Mouse (Mus musculus): ENCODE measurements around the gene Atrx. TPM values are rescaled to one million over a fixed set of nuclear protein-coding genes. Genes with fewer than 3 reads are reported as not detected.
"Not testable (repeated sequence)": the region's sequence is repeated elsewhere in the genome, so short reads cannot be mapped to it uniquely, and the experiment has no call there.

Gene Atrx
- polyA plus RNA-seq, 1 experiment from 2014 or later: 250 TPM

DNA sequence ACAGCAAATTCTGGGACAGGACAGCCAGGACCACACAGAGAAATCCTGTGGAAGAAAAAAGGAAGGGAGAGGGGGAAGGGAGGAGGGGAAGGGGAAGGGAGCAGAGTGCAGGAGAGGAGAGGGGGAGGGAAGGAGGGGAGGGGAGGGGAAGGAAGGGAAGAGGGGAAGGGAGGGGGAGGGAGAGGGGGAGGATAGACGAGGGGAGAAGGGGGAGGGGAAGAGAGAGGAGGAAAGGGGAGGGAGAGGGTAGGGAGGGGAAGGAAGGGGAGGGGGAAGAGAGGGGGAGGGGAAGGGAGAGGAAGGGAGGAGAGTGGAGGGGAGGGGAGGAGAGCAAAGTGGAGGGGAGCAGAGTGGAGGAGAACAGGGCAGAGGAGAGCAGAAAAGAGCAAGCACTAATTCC, 5.3 kb downstream of the Atrx start:
- Histone ChIP-seq H3K9ac (no peak overlapping the region), H3K27me3 (no peaks in the 10 kb centered on the region), H3K4me3 (no peak overlapping the region), H3K4me1 (peaks cover 10% of the 10 kb centered on the region; the same call in 1 of the 2 replicates), H3K9me3 (no peaks in the 10 kb centered on the region; the same call in 1 of the 2 replicates), H3K4me2 (replicated peaks) (no peak overlapping the region), H3K36me3 (no peaks in the 10 kb centered on the region), H3K27ac (no peak overlapping the region)
- no peak for ATAC-seq (ENCODE audit: low FRiP score, low read depth)
- WGBS: no CpG with 5 or more reads among the region's 1 CpGs

DNA sequence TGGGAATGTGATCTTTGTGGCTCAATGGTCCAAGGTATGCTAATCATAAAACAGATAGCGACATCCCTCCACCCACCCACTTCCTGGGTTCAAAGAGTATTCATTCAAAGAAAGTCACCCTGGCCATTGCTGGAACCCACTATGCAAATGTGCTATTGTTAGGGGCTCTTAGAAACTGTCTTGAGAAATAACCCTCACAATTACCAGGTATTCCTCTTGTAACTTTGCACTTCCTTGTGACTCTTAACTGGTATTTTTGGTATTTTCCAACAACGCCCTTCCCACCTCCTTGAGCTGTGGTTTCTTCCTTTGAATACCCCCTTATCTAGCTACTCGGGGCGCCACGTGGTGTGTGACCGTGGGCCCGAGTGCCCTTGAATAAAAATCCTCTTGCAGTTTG, 6.2 kb downstream of the Atrx start:
- not testable (repeated sequence) for H3K27me3 ChIP-seq; H3K9ac ChIP-seq; H3K27ac ChIP-seq; H3K4me3 ChIP-seq; ATAC-seq (ENCODE audit: low FRiP score, low read depth); H3K4me2 ChIP-seq (replicated peaks); H3K9me3 ChIP-seq; H3K36me3 ChIP-seq; H3K4me1 ChIP-seq
- WGBS: 86% methylated on average over 7 of the region's 7 CpGs

DNA sequence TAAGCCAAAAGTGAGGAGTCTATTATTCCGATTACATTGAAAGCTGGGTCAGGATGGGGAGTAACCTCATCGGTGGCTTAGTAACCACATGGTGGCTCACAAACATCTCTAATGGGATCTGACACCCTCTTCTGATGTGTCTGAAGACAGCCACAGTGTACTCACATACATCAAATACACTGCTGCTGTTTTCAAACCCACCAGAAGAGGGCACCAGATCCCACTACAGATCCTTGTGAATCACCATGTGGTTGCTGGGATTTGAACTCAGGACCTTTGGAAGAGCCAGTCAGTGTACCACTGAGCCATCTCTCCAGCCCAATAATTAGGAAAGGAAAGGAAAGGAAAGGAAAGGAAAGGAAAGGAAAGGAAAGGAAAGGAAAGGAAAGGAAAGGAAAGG, 7.8 kb downstream of the Atrx start:
- Histone ChIP-seq H3K27me3 (no peaks in the 10 kb centered on the region), H3K4me1 (peaks cover 2% of the 10 kb centered on the region; the same call in 1 of the 2 replicates), H3K36me3 (no peaks in the 10 kb centered on the region), H3K4me2 (replicated peaks) (no peak overlapping the region), H3K9me3 (no peaks in the 10 kb centered on the region; the same call in 1 of the 2 replicates), H3K4me3 (no peak overlapping the region), H3K9ac (no peak overlapping the region), H3K27ac (no peak overlapping the region)
- no peak for ATAC-seq (ENCODE audit: low FRiP score, low read depth)
- WGBS: 82% methylated on average over 2 of the region's 2 CpGs

DNA sequence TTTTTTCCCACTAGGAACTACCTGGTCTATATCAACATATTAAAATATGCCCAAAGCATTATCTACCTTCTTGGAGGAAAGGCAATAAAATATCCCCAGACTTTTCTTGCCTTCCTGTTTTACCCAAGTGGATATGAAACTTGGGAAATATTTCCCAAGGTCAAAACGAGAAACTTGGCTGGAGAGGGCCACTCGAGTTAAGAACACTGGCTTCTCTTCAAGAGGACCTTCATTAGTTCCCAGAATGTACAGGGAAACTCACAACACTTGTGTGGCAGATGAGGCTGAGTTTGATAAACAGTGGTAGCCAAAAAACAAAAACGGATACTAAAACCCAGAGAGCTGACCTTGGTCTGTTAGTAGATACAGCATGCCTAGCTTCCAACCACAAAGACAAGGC, 17.5 kb downstream of the Atrx start:
- Histone ChIP-seq H3K27me3 (no peaks in the 10 kb centered on the region), H3K9ac (no peak overlapping the region), H3K9me3 (no peaks in the 10 kb centered on the region), H3K27ac (no peak overlapping the region), H3K4me3 (no peak overlapping the region), H3K4me1 (no peaks in the 10 kb centered on the region), H3K36me3 (no peaks in the 10 kb centered on the region), H3K4me2 (replicated peaks) (no peak overlapping the region)
- no peak for ATAC-seq (ENCODE audit: low FRiP score, low read depth)
- 67% methylated on average over 3 of the region's 3 CpGs for WGBS

DNA sequence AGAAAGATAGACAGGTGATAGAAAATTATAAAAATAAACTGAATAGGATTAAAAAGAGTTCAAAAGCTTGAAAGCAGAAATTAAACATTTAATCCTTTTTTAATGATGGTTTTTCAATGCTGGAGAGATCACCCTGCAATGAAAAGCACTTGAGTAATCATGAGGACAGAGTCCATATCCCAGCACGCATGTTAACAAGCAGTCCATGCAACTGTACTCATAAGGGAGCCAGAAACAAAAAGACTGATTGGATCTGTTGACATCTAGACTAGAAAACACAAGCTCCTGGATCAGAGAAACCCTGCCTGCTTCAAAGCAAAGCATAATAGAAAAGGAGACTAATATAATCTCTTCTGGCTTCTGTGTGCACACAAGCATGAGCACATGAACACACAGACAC, 27.6 kb downstream of the Atrx start:
- peaks cover 6% of the 10 kb centered on the region for H3K36me3 ChIP-seq
- no peak overlapping the region for H3K27ac ChIP-seq
- 88% methylated on average over 1 of the region's 1 CpGs for WGBS
- no peaks in the 10 kb centered on the region for H3K9me3 ChIP-seq
- no peak overlapping the region for H3K9ac ChIP-seq
- no peak overlapping the region for H3K4me3 ChIP-seq
- H3K4me1 ChIP-seq: no peaks in the 10 kb centered on the region
- H3K27me3 ChIP-seq: no peaks in the 10 kb centered on the region
- no peak overlapping the region for H3K4me2 ChIP-seq (replicated peaks)
- ATAC-seq (ENCODE audit: low FRiP score, low read depth): no peak

DNA sequence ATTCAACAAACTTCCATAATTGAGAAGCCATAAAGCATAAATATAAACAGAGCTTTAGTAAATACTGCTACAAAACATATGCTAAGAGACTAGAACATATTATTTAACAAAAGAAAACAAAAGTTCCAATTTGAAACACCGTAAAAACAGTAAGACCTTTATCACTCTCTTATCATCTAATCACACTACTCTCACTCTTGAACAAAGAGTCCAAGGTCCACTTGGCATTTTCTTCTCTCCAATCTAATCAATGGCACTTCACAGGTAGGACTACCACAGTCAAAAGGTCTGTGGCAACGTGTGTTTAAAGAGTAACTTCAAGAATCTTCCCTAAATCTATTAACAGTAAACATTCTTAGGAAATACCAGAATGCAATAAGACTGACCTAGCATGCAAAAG, 42.3 kb downstream of the Atrx start:
- 87% methylated on average over 2 of the region's 2 CpGs for WGBS
- no peaks in the 10 kb centered on the region for H3K9me3 ChIP-seq
- H3K4me1 ChIP-seq: no peaks in the 10 kb centered on the region
- no peak overlapping the region for H3K4me2 ChIP-seq (replicated peaks)
- no peaks in the 10 kb centered on the region for H3K36me3 ChIP-seq
- H3K27me3 ChIP-seq: no peaks in the 10 kb centered on the region
- no peak for ATAC-seq (ENCODE audit: low FRiP score, low read depth)
- no peak overlapping the region for H3K9ac ChIP-seq
- H3K4me3 ChIP-seq: no peak overlapping the region
- no peak overlapping the region for H3K27ac ChIP-seq

DNA sequence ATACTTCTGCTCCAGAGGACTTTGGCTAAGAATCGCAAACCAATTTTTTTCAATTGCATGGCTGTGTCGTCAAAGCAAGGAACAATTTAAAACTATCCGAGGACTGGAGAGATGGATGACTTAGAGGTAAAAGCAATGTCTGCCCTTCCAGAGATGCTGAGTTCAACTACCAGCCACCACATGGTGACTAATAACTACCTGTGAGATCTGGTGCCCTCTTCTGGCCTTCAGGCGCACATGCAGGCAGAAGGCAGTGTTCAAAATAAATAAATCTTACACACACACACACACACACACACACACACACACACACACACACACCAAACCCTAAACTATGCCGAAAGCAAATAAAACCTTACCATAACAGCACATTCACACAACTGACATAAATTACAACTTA, 64.8 kb downstream of the Atrx start:
- peaks cover 8% of the 10 kb centered on the region for H3K36me3 ChIP-seq
- no peaks in the 10 kb centered on the region for H3K9me3 ChIP-seq
- ATAC-seq (ENCODE audit: low FRiP score, low read depth): no peak
- no peak overlapping the region for H3K4me3 ChIP-seq
- no peaks in the 10 kb centered on the region for H3K4me1 ChIP-seq
- no peak overlapping the region for H3K4me2 ChIP-seq (replicated peaks)
- H3K9ac ChIP-seq: no peak overlapping the region
- no peaks in the 10 kb centered on the region for H3K27me3 ChIP-seq
- H3K27ac ChIP-seq: no peak overlapping the region
- WGBS: 80% methylated on average over 5 of the region's 5 CpGs

DNA sequence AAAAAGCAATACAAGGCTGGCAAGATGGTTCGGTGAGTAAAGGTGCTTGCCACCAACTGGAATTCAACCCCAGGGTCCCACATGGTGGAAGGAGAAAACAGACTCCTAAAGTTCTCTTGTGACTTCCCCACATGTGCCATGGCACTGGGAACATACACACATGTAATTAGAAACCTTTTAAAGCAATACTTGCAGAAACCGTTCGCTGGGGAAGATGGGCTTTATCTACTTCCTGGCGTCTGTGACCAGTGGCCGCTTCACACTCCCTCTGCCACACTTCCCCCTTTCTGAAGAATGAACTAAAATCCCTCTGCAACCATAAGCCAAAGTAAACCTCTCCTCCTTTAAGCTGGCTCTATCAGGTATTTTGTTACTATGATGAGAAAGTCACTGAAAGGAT, 104.7 kb downstream of the Atrx start:
- Histone ChIP-seq H3K4me2 (replicated peaks) (no peak overlapping the region), H3K9me3 (no peaks in the 10 kb centered on the region), H3K27me3 (peaks cover 6% of the 10 kb centered on the region; the same call in 1 of the 2 replicates), H3K27ac (no peak overlapping the region), H3K9ac (no peak overlapping the region), H3K4me1 (no peaks in the 10 kb centered on the region), H3K36me3 (peaks cover 17% of the 10 kb centered on the region), H3K4me3 (no peak overlapping the region)
- ATAC-seq (ENCODE audit: low FRiP score, low read depth): no peak
- 83% methylated on average over 5 of the region's 5 CpGs for WGBS

DNA sequence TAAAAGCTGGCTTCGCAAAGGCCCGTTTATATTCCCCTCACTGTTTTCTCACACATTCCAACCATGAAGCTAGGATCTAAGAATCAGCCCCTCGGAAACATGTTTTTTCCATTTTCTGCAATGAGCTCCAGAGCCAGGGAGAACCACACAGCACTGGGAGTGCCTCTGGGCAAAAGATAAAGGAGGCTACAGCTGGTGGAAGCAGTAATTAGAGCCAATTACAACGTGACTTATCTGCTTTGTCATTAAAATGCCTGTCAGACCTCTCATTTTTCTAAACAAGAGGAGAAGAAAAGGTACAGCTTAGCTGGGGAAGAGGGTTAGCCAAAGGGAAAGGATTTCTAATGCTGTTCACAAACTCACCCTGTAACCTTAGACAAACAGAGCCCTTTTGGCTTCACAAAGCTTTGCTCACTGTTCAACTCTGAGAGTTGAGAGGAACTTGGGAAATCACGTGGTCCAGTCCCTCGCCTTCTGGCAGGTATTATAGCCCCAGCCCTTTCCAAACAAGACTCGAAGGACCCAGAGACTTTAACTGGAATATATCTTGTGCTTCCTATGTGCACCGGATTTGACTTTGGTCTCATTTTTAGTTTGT, 134.3 kb downstream of the Atrx start:
- Histone ChIP-seq H3K9ac (no peak overlapping the region), H3K4me2 (replicated peaks) (no peak overlapping the region), H3K27me3 (peaks cover 16% of the 10 kb centered on the region; the same call in 1 of the 2 replicates), H3K27ac (no peak overlapping the region), H3K4me1 (no peaks in the 10 kb centered on the region), H3K9me3 (no peaks in the 10 kb centered on the region), H3K4me3 (no peak overlapping the region), H3K36me3 (peaks cover 5% of the 10 kb centered on the region; the same call in 1 of the 2 replicates)
- peak; percentile 51; the same call in 1 of the 2 replicates for ATAC-seq (ENCODE audit: low FRiP score, low read depth)
- 48% methylated on average over 8 of the region's 8 CpGs for WGBS

DNA sequence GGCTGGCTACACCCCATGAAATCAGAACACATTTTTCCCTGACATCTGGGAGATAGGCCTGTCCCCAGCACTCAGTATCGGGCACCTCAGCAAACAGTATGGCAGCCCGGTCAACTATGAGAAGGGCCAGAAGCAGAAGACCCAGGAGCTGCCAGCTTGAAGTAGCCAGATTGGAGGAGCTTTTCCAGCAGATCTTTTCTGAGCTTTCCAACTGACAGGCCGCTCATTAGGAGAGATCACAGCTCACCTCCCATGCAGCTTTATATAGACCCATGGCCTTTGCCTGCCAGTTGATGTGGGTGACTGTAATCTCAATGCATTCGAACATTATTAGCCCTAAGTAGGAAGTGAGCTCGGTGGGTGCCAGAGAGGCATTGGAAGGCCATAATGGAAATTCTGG, 155.9 kb downstream of the Atrx start:
- H3K4me1 ChIP-seq: no peaks in the 10 kb centered on the region
- no peak overlapping the region for H3K4me3 ChIP-seq
- H3K9me3 ChIP-seq: no peaks in the 10 kb centered on the region
- H3K4me2 ChIP-seq (replicated peaks): no peak overlapping the region
- WGBS: 79% methylated on average over 5 of the region's 5 CpGs
- no peaks in the 10 kb centered on the region for H3K36me3 ChIP-seq
- ATAC-seq (ENCODE audit: low FRiP score, low read depth): no peak
- peaks cover 33% of the 10 kb centered on the region for H3K27me3 ChIP-seq
- no peak overlapping the region for H3K27ac ChIP-seq
- no peak overlapping the region for H3K9ac ChIP-seq

DNA sequence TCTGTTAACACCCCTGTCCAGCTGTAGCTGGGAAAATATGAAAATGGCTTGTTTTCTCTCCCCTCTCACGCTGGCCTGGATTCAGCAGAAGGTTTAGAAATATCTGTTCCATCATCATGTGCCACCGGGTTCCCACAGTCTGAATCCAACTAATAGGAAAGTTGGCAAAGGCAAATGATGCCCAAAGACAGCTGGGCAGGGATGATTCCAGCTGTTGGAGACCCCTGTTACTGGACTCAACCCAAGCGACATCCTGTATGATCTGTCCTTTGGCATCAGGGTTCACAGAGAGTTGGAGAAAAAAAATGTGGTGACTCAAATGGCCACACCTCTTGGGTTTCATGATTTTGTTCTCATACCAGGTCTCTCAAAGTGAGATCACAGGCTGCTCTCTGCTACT, 161.3 kb downstream of the Atrx start:
- WGBS: 67% methylated on average over 3 of the region's 3 CpGs
- H3K9me3 ChIP-seq: no peaks in the 10 kb centered on the region
- no peaks in the 10 kb centered on the region for H3K36me3 ChIP-seq
- H3K27me3 ChIP-seq: peaks cover 54% of the 10 kb centered on the region
- peaks cover 17% of the 10 kb centered on the region for H3K4me1 ChIP-seq
- no peak overlapping the region for H3K9ac ChIP-seq
- H3K4me2 ChIP-seq (replicated peaks): no peak overlapping the region
- no peak for ATAC-seq (ENCODE audit: low FRiP score, low read depth)
- H3K27ac ChIP-seq: no peak overlapping the region
- no peak overlapping the region for H3K4me3 ChIP-seq

DNA sequence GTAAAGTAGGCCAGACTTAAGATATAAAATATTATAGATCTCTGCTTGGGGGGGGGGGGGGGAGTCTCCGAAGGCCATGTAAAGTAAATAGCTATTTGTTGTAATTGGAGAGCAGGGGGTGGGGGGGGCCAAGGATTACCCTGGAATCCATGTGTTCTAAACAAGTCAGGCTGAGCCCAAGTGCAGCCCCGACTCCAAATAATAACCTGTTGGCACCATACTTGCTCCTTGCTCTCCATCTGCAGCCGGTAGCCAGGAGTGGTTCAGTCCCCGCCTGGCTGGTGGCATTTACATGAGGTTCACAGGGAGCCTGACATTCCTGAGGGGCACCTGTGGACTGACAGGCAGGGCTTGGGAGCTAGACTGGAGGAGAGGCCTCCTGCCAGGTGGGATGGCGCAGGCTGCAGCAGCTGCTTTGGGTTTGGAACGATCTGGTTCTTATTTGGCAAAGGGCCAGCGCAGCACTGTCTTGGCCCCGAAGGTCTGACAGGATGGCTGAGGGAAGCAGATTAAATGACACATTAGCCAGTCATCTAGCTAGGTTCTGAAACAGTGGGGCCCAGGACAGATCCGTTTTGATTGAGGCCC, 161.9 kb downstream of the Atrx start:
- Histone ChIP-seq H3K27me3 (peaks cover 57% of the 10 kb centered on the region), H3K4me1 (peaks cover 20% of the 10 kb centered on the region), H3K9me3 (no peaks in the 10 kb centered on the region), H3K27ac (no peak overlapping the region), H3K9ac (no peak overlapping the region), H3K4me3 (no peak overlapping the region), H3K36me3 (no peaks in the 10 kb centered on the region), H3K4me2 (replicated peaks) (peak overlapping the region; percentile 14; the same call in 1 of the 2 replicates)
- peak; percentile 57 for ATAC-seq (ENCODE audit: low FRiP score, low read depth)
- WGBS: 22% methylated on average over 9 of the region's 9 CpGs

DNA sequence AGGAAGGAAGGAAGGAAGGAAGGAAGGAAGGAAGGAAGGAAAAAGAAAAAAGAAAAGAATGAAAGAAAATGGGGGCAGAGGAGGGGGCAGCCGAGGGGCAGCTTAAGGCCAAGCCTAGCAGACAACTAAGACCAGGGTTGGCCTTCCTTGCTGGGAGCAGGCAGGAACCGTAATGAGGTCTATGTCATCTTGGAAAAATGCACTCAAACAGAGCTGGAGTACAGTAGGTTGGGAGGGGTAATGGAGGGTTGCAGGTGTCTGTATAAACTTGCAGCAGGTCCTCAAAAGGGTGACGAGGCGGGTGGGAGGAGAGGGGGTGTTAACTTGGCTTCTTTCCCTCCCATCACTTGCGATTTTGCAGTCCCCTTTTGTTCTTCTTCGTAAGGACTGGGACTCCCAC, 163.2 kb downstream of the Atrx start:
- 33% methylated on average over 6 of the region's 6 CpGs for WGBS
- H3K4me3 ChIP-seq: no peak overlapping the region
- no peak overlapping the region for H3K9ac ChIP-seq
- H3K9me3 ChIP-seq: no peaks in the 10 kb centered on the region
- peak overlapping the region; percentile 66 for H3K4me2 ChIP-seq (replicated peaks)
- no peaks in the 10 kb centered on the region for H3K36me3 ChIP-seq
- H3K4me1 ChIP-seq: peaks cover 20% of the 10 kb centered on the region
- H3K27me3 ChIP-seq: peaks cover 59% of the 10 kb centered on the region
- no peak overlapping the region for H3K27ac ChIP-seq
- ATAC-seq (ENCODE audit: low FRiP score, low read depth): no peak

Data from limb, embryonic 13.5 days (tissue).